Mouse (Mus musculus): ENCODE measurements at regions not wholly inside any gene's neighbourhood (a gene's known extent, or its start where the extent isn't known, plus 50 kb on each side); places are given as distances from the start of the nearest gene placed in this dataset.

GRCm38 (mm10) chr1:80131354-80131753 is 86.9 kb downstream of the Fam124b start:
- Histone ChIP-seq H3K9ac (no peak overlapping the region), H3K27ac (no peak overlapping the region), H3K9me3 (replicated peaks) (no peaks in the 10 kb centered on the region), H3K4me3 (no peak overlapping the region), H3K4me1 (no peaks in the 10 kb centered on the region), H3K36me3 (no peaks in the 10 kb centered on the region), H3K4me2 (replicated peaks) (no peak overlapping the region), H3K27me3 (no peaks in the 10 kb centered on the region)
- ATAC-seq (ENCODE audit: low FRiP score): no peak
- WGBS: 70% methylated on average over 3 of the region's 3 CpGs

- H3K27ac ChIP-seq: no peak overlapping the region
- no peaks in the 10 kb centered on the region for H3K4me1 ChIP-seq
- no peak overlapping the region for H3K4me3 ChIP-seq
- 92% methylated on average over 2 of the region's 2 CpGs for WGBS
- H3K36me3 ChIP-seq: no peaks in the 10 kb centered on the region
- H3K27me3 ChIP-seq: no peaks in the 10 kb centered on the region
- no peak overlapping the region for H3K4me2 ChIP-seq (replicated peaks)
- ATAC-seq (ENCODE audit: low FRiP score): no peak
- H3K9ac ChIP-seq: no peak overlapping the region
- H3K9me3 ChIP-seq (replicated peaks): no peaks in the 10 kb centered on the region
Measured at GRCm38 (mm10) chr1:80123966-80124365, 94.3 kb downstream of the Fam124b start.

- 63% methylated on average over 2 of the region's 2 CpGs for WGBS
- Histone ChIP-seq H3K9me3 (replicated peaks) (no peaks in the 10 kb centered on the region), H3K9ac (no peak overlapping the region), H3K27me3 (no peaks in the 10 kb centered on the region), H3K36me3 (no peaks in the 10 kb centered on the region), H3K4me1 (no peaks in the 10 kb centered on the region), H3K4me3 (no peak overlapping the region), H3K4me2 (replicated peaks) (no peak overlapping the region), H3K27ac (no peak overlapping the region)
- no peak for ATAC-seq (ENCODE audit: low FRiP score)
Measured at GRCm38 (mm10) chr1:80115913-80116312, 102.4 kb downstream of the Fam124b start.

- H3K9me3 ChIP-seq (replicated peaks): no peaks in the 10 kb centered on the region
- no peaks in the 10 kb centered on the region for H3K4me1 ChIP-seq
- no peak overlapping the region for H3K4me3 ChIP-seq
- no peaks in the 10 kb centered on the region for H3K36me3 ChIP-seq
- 80% methylated on average over 2 of the region's 2 CpGs for WGBS
- no peak overlapping the region for H3K9ac ChIP-seq
- no peak for ATAC-seq (ENCODE audit: low FRiP score)
- no peaks in the 10 kb centered on the region for H3K27me3 ChIP-seq
- H3K4me2 ChIP-seq (replicated peaks): no peak overlapping the region
- no peak overlapping the region for H3K27ac ChIP-seq
Measured at GRCm38 (mm10) chr1:80107747-80108476, 110.4 kb downstream of the Fam124b start.

- Histone ChIP-seq H3K9ac (no peak overlapping the region), H3K4me3 (no peak overlapping the region), H3K4me1 (no peaks in the 10 kb centered on the region), H3K27me3 (no peaks in the 10 kb centered on the region), H3K36me3 (no peaks in the 10 kb centered on the region), H3K4me2 (replicated peaks) (no peak overlapping the region), H3K9me3 (replicated peaks) (no peaks in the 10 kb centered on the region), H3K27ac (no peak overlapping the region)
- no peak for ATAC-seq (ENCODE audit: low FRiP score)
- 80% methylated on average over 2 of the region's 2 CpGs for WGBS
Measured at GRCm38 (mm10) chr1:80106269-80106668, 112.0 kb downstream of the Fam124b start.

GRCm38 (mm10) chr1:80098266-80098665 is 120.0 kb downstream of the Fam124b start:
- Histone ChIP-seq H3K27ac (no peak overlapping the region), H3K27me3 (no peaks in the 10 kb centered on the region), H3K36me3 (no peaks in the 10 kb centered on the region), H3K4me3 (no peak overlapping the region), H3K4me1 (no peaks in the 10 kb centered on the region), H3K9me3 (replicated peaks) (0 out of 2 replicates have a peak, but pooled peaks cover 5% of the 10 kb centered on the region), H3K4me2 (replicated peaks) (no peak overlapping the region), H3K9ac (no peak overlapping the region)
- ATAC-seq (ENCODE audit: low FRiP score): no peak
- 97% methylated on average over 1 of the region's 1 CpGs for WGBS

- ATAC-seq (ENCODE audit: low FRiP score): no peak
- 77% methylated on average over 2 of the region's 2 CpGs for WGBS
- Histone ChIP-seq H3K9me3 (replicated peaks) (0 out of 2 replicates have a peak, but pooled peaks cover 5% of the 10 kb centered on the region), H3K4me3 (no peak overlapping the region), H3K27ac (no peak overlapping the region), H3K9ac (no peak overlapping the region), H3K4me1 (no peaks in the 10 kb centered on the region), H3K27me3 (no peaks in the 10 kb centered on the region), H3K36me3 (no peaks in the 10 kb centered on the region), H3K4me2 (replicated peaks) (no peak overlapping the region)
Measured at GRCm38 (mm10) chr1:80091800-80092199, 126.5 kb downstream of the Fam124b start.

- Histone ChIP-seq H3K36me3 (no peaks in the 10 kb centered on the region), H3K27me3 (no peaks in the 10 kb centered on the region), H3K4me1 (no peaks in the 10 kb centered on the region), H3K9ac (no peak overlapping the region), H3K4me3 (no peak overlapping the region), H3K9me3 (replicated peaks) (0 out of 2 replicates have a peak, but pooled peaks cover 5% of the 10 kb centered on the region), H3K27ac (no peak overlapping the region), H3K4me2 (replicated peaks) (no peak overlapping the region)
- WGBS: 78% methylated on average over 8 of the region's 8 CpGs
- no peak for ATAC-seq (ENCODE audit: low FRiP score)
Measured at GRCm38 (mm10) chr1:80091350-80091749, 126.9 kb downstream of the Fam124b start.

- Histone ChIP-seq H3K27me3 (no peaks in the 10 kb centered on the region), H3K36me3 (no peaks in the 10 kb centered on the region), H3K4me1 (no peaks in the 10 kb centered on the region), H3K27ac (no peak overlapping the region), H3K4me3 (no peak overlapping the region), H3K9me3 (replicated peaks) (no peaks in the 10 kb centered on the region), H3K4me2 (replicated peaks) (no peak overlapping the region), H3K9ac (no peak overlapping the region)
- ATAC-seq (ENCODE audit: low FRiP score): no peak; the same call in 1 of the 2 replicates
- WGBS: 65% methylated on average over 5 of the region's 5 CpGs
Measured at GRCm38 (mm10) chr1:80088651-80089050, 129.6 kb downstream of the Fam124b start.

- H3K4me2 ChIP-seq (replicated peaks): no peak overlapping the region
- no peaks in the 10 kb centered on the region for H3K36me3 ChIP-seq
- H3K4me3 ChIP-seq: no peak overlapping the region
- no peak overlapping the region for H3K27ac ChIP-seq
- ATAC-seq (ENCODE audit: low FRiP score): no peak
- H3K27me3 ChIP-seq: no peaks in the 10 kb centered on the region
- H3K9me3 ChIP-seq (replicated peaks): no peaks in the 10 kb centered on the region
- 85% methylated on average over 4 of the region's 4 CpGs for WGBS
- H3K4me1 ChIP-seq: 0 out of 2 replicates have a peak, but pooled peaks cover 2% of the 10 kb centered on the region
- H3K9ac ChIP-seq: no peak overlapping the region
Measured at GRCm38 (mm10) chr1:80076357-80076756, 141.9 kb downstream of the Fam124b start.

GRCm38 (mm10) chr1:80074376-80074775 is 143.9 kb downstream of the Fam124b start:
- 89% methylated on average over 4 of the region's 4 CpGs for WGBS
- Histone ChIP-seq H3K4me1 (no peaks in the 10 kb centered on the region), H3K9me3 (replicated peaks) (no peaks in the 10 kb centered on the region), H3K9ac (no peak overlapping the region), H3K27me3 (no peaks in the 10 kb centered on the region), H3K4me2 (replicated peaks) (no peak overlapping the region), H3K27ac (no peak overlapping the region), H3K4me3 (no peak overlapping the region), H3K36me3 (no peaks in the 10 kb centered on the region)
- ATAC-seq (ENCODE audit: low FRiP score): no peak

- ATAC-seq (ENCODE audit: low FRiP score): no peak
- no peak overlapping the region for H3K27ac ChIP-seq
- H3K27me3 ChIP-seq: no peaks in the 10 kb centered on the region
- H3K36me3 ChIP-seq: no peaks in the 10 kb centered on the region
- no peak overlapping the region for H3K4me2 ChIP-seq (replicated peaks)
- no peaks in the 10 kb centered on the region for H3K4me1 ChIP-seq
- no peaks in the 10 kb centered on the region for H3K9me3 ChIP-seq (replicated peaks)
- H3K4me3 ChIP-seq: no peak overlapping the region
- 87% methylated on average over 3 of the region's 3 CpGs for WGBS
- H3K9ac ChIP-seq: no peak overlapping the region
Measured at GRCm38 (mm10) chr1:80073950-80074349, 144.3 kb downstream of the Fam124b start.

GRCm38 (mm10) chr1:80069141-80069540 is 149.1 kb downstream of the Fam124b start:
- no peak for ATAC-seq (ENCODE audit: low FRiP score)
- no peaks in the 10 kb centered on the region for H3K4me1 ChIP-seq
- H3K4me3 ChIP-seq: no peak overlapping the region
- H3K9ac ChIP-seq: no peak overlapping the region
- no peaks in the 10 kb centered on the region for H3K36me3 ChIP-seq
- no peak overlapping the region for H3K27ac ChIP-seq
- no peak overlapping the region for H3K4me2 ChIP-seq (replicated peaks)
- H3K27me3 ChIP-seq: no peaks in the 10 kb centered on the region
- no peaks in the 10 kb centered on the region for H3K9me3 ChIP-seq (replicated peaks)
- 82% methylated on average over 4 of the region's 4 CpGs for WGBS
